Mouse (Mus musculus) neural tube, embryonic 14.5 days (tissue): ENCODE data around the gene Gck. TPM values are rescaled to one million over a fixed set of nuclear protein-coding genes. Genes with fewer than 3 reads are reported as not detected.

Source experiments
- ATAC-seq: fragments of 200-750 bp; cut with Nextera tagmentation; 2 replicates; pipeline ENCODE4 v1.8.0; 2017; ENCODE audit warnings: low read depth, mild to moderate bottlenecking, moderate TSS enrichment, moderate library complexity
- H3K27ac ChIP-seq: fragments of 300-500 bp; sonication (generic); 2 replicates; pipeline ENCODE4 v1.5.1; 2014; ENCODE audit warnings: low read depth, mild to moderate bottlenecking, control low read depth, low read length, moderate library complexity, mixed read lengths
- H3K27me3 ChIP-seq: fragments of 300-500 bp; sonication (generic); 2 replicates; pipeline ENCODE4 v1.6.1; 2014; ENCODE audit warnings: low read length; ENCODE audit not compliant: control insufficient read depth, insufficient read depth
- H3K36me3 ChIP-seq: fragments of 300-500 bp; sonication (generic); 2 replicates; pipeline ENCODE4 v1.6.1; 2014; ENCODE audit warnings: low read length, mixed read lengths; ENCODE audit not compliant: control insufficient read depth, insufficient read depth
- H3K4me1 ChIP-seq: fragments of 300-500 bp; sonication (generic); 2 replicates; pipeline ENCODE4 v1.6.1; 2014; ENCODE audit warnings: low read length; ENCODE audit not compliant: control insufficient read depth, insufficient read depth
- H3K4me2 ChIP-seq: fragments of 300-500 bp; sonication (generic); 2 replicates; pipeline ENCODE4 v1.6.1; 2014; ENCODE audit warnings: mild to moderate bottlenecking, low read depth, low read length, control low read depth
- H3K4me3 ChIP-seq: fragments of 300-500 bp; sonication (generic); 2 replicates; pipeline ENCODE4 v1.5.1; 2014; ENCODE audit warnings: low read depth, low read length, control low read depth, mixed read lengths
- H3K9ac ChIP-seq: fragments of 300-500 bp; sonication (generic); replicated peaks from 2 replicates; pipeline ENCODE4 v1.6.1; 2014; ENCODE audit warnings: low read depth, mild to moderate bottlenecking, control low read depth, low read length, mixed read lengths
- H3K9me3 ChIP-seq: fragments of 300-500 bp; sonication (generic); 2 replicates; pipeline ENCODE4 v1.6.1; 2016; ENCODE audit warnings: low read length; ENCODE audit not compliant: control insufficient read depth
- WGBS: fragments of 180-500 bp; shearing (Covaris S2); extraction: QIAGEN DNeasy Blood & Tissue Kit; methylation state at CpG from one replicate; pipeline ENCODE4 v1.1.7; 2014; 5-methylcytosine and 5-hydroxymethylcytosine counted together
- polyA plus RNA-seq: library from polyadenylated mRNA; unstranded; fragments of >200 nt; fragmentation: Nextera tagmentation; extraction: Ambion mirVana; gene quantifications from 2 replicates; pipeline ENCODE4 v1.2.1, GENCODE M21; 2014

The Gck gene
- polyA plus RNA-seq, 1 experiment from 2014 or later = 3.5 TPM

DNA sequence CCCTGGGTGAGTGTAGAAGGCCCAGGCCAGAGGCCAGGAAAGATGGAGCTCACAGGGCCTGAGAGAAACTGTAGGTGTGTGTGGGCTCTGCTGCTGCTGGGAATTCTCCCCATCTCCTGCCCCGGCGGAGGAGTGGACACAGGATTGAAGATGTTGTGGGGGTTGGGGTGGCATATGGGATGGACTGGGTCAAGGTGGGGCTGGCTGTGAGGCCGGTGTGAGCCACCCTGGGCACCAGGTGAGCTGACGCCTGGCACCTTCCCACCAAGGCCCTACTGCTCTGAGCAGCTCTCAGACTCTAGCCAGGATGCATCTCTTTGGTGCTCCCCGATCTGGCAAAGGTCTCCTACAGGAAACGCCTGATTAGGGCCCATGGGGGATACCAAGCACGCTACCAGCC is 31.4 kb upstream of the Gck start:
- no peak for ATAC-seq
- H3K27me3 ChIP-seq = no peaks in the 10 kb centered on the region
- 97% methylated on average over 7 of the region's 7 CpGs for WGBS
- no peak overlapping the region for H3K27ac ChIP-seq
- no peak overlapping the region for H3K4me3 ChIP-seq
- H3K9me3 ChIP-seq = no peaks in the 10 kb centered on the region
- no peak overlapping the region for H3K9ac ChIP-seq
- H3K4me1 ChIP-seq = no peaks in the 10 kb centered on the region
- H3K36me3 ChIP-seq = no peaks in the 10 kb centered on the region
- H3K4me2 ChIP-seq = no peak overlapping the region

GRCm38 (mm10) chr11:5980561-5980960 is 30.7 kb upstream of the Gck start:
- Histone ChIP-seq H3K36me3 (no peaks in the 10 kb centered on the region), H3K4me2 (no peak overlapping the region), H3K9ac (no peak overlapping the region), H3K4me1 (no peaks in the 10 kb centered on the region), H3K9me3 (no peaks in the 10 kb centered on the region), H3K4me3 (no peak overlapping the region), H3K27ac (no peak overlapping the region), H3K27me3 (no peaks in the 10 kb centered on the region)
- no peak for ATAC-seq
- 79% methylated on average over 8 of the region's 8 CpGs for WGBS

GRCm38 (mm10) chr11:5980108-5980507 is 30.2 kb upstream of the Gck start:
- Histone ChIP-seq H3K27me3 (no peaks in the 10 kb centered on the region), H3K9me3 (no peaks in the 10 kb centered on the region), H3K4me1 (no peaks in the 10 kb centered on the region), H3K36me3 (no peaks in the 10 kb centered on the region), H3K4me2 (no peak overlapping the region), H3K9ac (no peak overlapping the region), H3K4me3 (no peak overlapping the region), H3K27ac (no peak overlapping the region)
- 94% methylated on average over 2 of the region's 2 CpGs for WGBS
- no peak for ATAC-seq

GRCm38 (mm10) chr11:5979088-5979487 is 29.2 kb upstream of the Gck start:
- no peak overlapping the region for H3K9ac ChIP-seq
- ATAC-seq = no peak
- H3K36me3 ChIP-seq = no peaks in the 10 kb centered on the region
- WGBS = 86% methylated on average over 7 of the region's 7 CpGs
- H3K4me3 ChIP-seq = no peak overlapping the region
- H3K27me3 ChIP-seq = no peaks in the 10 kb centered on the region
- no peak overlapping the region for H3K4me2 ChIP-seq
- H3K4me1 ChIP-seq = no peaks in the 10 kb centered on the region
- H3K27ac ChIP-seq = no peak overlapping the region
- no peaks in the 10 kb centered on the region for H3K9me3 ChIP-seq

GRCm38 (mm10) chr11:5976106-5976505 is 26.2 kb upstream of the Gck start:
- no peak for ATAC-seq
- Histone ChIP-seq H3K9ac (no peak overlapping the region), H3K9me3 (no peaks in the 10 kb centered on the region), H3K4me1 (no peaks in the 10 kb centered on the region), H3K27ac (no peak overlapping the region), H3K27me3 (no peaks in the 10 kb centered on the region), H3K36me3 (0 out of 2 replicates have a peak, but pooled peaks cover 10% of the 10 kb centered on the region), H3K4me3 (no peak overlapping the region), H3K4me2 (no peak overlapping the region)
- 56% methylated on average over 9 of the region's 9 CpGs for WGBS

DNA sequence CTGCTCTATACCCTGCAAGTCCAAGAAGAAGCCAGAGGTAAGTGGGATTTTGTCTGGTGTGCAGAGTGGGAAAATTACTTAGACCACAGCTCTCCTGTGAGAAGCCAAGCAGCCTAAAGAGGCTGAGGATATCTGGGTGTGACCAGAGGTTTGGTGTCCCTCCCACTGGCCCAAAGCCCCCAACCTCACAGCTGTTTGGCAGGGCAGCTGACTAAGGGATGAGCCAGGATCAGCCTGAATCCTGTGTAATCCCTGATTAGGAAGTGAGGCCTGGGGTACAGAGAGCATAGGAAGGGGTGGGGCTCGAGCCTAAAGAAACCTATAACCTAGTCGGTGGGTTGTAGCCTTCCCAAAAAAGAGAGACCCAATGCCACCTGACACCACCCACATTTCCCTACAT is 25.2 kb upstream of the Gck start:
- Histone ChIP-seq H3K4me3 (no peak overlapping the region), H3K27me3 (no peaks in the 10 kb centered on the region), H3K4me2 (no peak overlapping the region), H3K27ac (no peak overlapping the region), H3K4me1 (no peaks in the 10 kb centered on the region), H3K9ac (no peak overlapping the region), H3K9me3 (no peaks in the 10 kb centered on the region), H3K36me3 (0 out of 2 replicates have a peak, but pooled peaks cover 11% of the 10 kb centered on the region)
- 68% methylated on average over 2 of the region's 2 CpGs for WGBS
- no peak for ATAC-seq

DNA sequence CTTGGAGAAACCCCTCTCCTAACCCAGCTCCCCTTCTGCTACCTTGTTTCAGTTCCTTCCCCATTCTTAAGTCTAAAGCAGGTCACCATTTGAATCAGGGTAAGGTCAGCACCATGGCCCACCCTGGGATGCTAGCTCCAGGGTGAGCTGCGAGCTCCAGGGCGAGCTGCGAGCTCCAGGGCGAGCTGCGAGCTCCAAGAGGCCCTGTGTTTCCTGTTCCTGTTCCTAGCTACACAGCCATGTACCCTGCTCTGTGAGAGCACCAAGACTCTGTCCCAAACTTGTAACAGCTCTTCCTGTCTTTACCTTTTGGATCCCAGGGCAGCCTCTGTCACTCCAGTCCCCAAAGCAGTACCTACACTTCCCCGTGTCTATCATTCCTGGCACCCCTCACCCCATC is 24.2 kb upstream of the Gck start:
- Histone ChIP-seq H3K4me3 (no peak overlapping the region), H3K27me3 (no peaks in the 10 kb centered on the region), H3K9me3 (no peaks in the 10 kb centered on the region), H3K27ac (no peak overlapping the region), H3K36me3 (peaks cover 11% of the 10 kb centered on the region; the same call in 1 of the 2 replicates), H3K4me2 (no peak overlapping the region), H3K9ac (no peak overlapping the region), H3K4me1 (no peaks in the 10 kb centered on the region)
- WGBS = 82% methylated on average over 6 of the region's 6 CpGs
- no peak for ATAC-seq

DNA sequence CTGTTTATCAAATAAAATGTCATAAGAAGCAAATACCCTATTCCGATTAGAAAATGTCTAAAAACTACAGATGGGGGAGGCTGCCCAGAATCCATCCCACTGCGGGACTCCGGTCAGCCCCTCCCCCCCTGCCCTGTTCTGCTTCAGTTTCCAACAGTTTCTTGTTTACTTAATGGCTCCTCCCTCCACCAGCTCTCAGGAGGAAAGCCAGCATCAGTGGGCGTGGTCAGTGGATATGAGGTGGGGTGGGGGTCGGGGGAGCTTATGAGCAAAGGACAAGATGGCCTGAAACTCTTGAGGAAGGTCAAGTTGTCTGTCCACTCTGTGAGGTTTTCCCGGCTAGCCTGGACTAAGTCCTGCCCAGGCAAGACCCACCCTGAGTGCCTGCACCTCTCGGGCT is 23.3 kb upstream of the Gck start:
- peaks cover 17% of the 10 kb centered on the region for H3K36me3 ChIP-seq
- H3K27ac ChIP-seq = no peak overlapping the region
- 66% methylated on average over 7 of the region's 7 CpGs for WGBS
- no peaks in the 10 kb centered on the region for H3K4me1 ChIP-seq
- H3K4me2 ChIP-seq = no peak overlapping the region
- H3K4me3 ChIP-seq = no peak overlapping the region
- no peaks in the 10 kb centered on the region for H3K9me3 ChIP-seq
- no peak overlapping the region for H3K9ac ChIP-seq
- no peaks in the 10 kb centered on the region for H3K27me3 ChIP-seq
- ATAC-seq = no peak

DNA sequence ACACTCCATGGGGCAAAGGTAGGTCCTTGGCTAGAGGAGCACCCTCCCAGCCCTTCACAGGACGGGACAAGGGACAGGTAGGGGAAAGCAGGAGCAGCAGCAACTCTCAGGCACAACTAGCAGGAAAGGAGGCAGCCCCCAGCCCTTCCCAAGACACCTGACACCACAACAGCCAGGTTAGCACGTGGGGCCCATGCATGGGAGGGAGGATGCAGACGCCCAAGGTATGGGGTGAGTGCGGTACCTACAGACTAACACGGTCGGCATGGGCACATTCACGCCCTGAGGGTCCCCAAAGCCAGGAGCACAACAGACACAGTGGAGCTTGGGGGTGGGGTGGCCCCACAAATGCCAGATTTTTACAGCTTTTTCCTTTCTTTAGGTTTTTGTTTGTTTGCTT is 21.3 kb upstream of the Gck start:
- Histone ChIP-seq H3K27ac (no peak overlapping the region), H3K36me3 (peaks cover 32% of the 10 kb centered on the region)

GRCm38 (mm10) chr11:5968223-5968622 is 18.3 kb upstream of the Gck start:
- no peak overlapping the region for H3K9ac ChIP-seq
- H3K36me3 ChIP-seq = peaks cover 56% of the 10 kb centered on the region
- no peaks in the 10 kb centered on the region for H3K4me1 ChIP-seq
- no peak overlapping the region for H3K4me3 ChIP-seq
- H3K9me3 ChIP-seq = no peaks in the 10 kb centered on the region
- 79% methylated on average over 6 of the region's 6 CpGs for WGBS
- no peak overlapping the region for H3K4me2 ChIP-seq
- no peaks in the 10 kb centered on the region for H3K27me3 ChIP-seq
- ATAC-seq = no peak
- no peak overlapping the region for H3K27ac ChIP-seq

More for the DNA sequence above, 21.3 kb upstream of the Gck start:
- 62% methylated on average over 7 of the region's 7 CpGs for WGBS
- no peak for ATAC-seq
- no peak overlapping the region for H3K9ac ChIP-seq
- no peak overlapping the region for H3K4me3 ChIP-seq
- no peaks in the 10 kb centered on the region for H3K27me3 ChIP-seq
- H3K4me2 ChIP-seq = no peak overlapping the region
- H3K9me3 ChIP-seq = no peaks in the 10 kb centered on the region
- H3K4me1 ChIP-seq = no peaks in the 10 kb centered on the region
